Mouse (Mus musculus): ENCODE measurements around the gene Cox19. TPM values are rescaled to one million over a fixed set of nuclear protein-coding genes. Genes with fewer than 3 reads are reported as not detected.

Cox19 gene
- polyA plus RNA-seq, 1 experiment from 2014 or later: 68.5 TPM

DNA sequence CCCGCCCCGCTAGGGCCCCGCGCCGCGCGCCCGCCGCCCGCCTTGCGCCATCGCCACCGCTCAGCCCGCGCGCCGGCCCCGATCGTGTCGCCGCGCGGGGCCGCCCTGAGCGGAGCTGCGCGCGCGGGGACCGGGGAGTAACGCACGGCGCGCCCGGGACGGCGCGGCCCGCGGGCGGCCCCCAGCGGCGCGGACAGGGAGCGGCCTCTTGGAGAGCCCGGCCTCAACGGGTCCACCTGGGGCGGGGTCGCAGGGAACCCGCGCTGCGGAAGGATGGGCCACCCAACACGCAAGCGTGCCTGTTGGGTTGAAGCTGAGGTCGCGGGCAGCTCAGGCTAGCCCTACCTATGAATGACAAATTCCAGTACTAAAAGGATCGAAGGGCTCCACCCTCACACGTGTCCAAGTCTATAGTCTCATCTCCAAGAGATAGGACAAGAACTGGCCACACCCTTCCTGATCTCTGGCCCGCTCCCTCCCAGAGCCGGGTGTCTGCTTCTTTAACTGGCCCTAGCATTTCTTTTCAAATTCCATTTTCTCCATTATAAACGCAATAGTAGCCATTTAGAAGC, 25.7 kb downstream of the Cox19 start, which contains the start of gene Adap1:
Gene Adap1, minus strand, starts transcription at position 228 of the 572 bp plus-strand sequence.
- H3K4me2 ChIP-seq: peak within 1 kb of the TSS; percentile 96
- peak within 1 kb of the TSS; percentile 61 for H3K27ac ChIP-seq
- peaks cover 29% of the 10 kb centered on the region for H3K27me3 ChIP-seq
- H3K9ac ChIP-seq: peak within 1 kb of the TSS; percentile 77
- under 1% methylated on average over 49 of the region's 61 CpGs for WGBS (ENCODE audit: insufficient replicate concordance)
- peak within 1 kb of the TSS; percentile 70 for H3K4me3 ChIP-seq (replicated peaks)
- DNase-seq: peak; percentile 47
- H3K36me3 ChIP-seq: no peaks in the 10 kb centered on the region
- peak; percentile 69 for ATAC-seq (ENCODE audit: low read depth)
- H3K9me3 ChIP-seq (replicated peaks): no peaks in the 10 kb centered on the region
- H3K4me1 ChIP-seq (replicated peaks): peaks cover 45% of the 10 kb centered on the region

- Histone ChIP-seq H3K36me3 (no peaks in the 10 kb centered on the region), H3K9ac (peak overlapping the region; percentile 77), H3K27me3 (peaks cover 29% of the 10 kb centered on the region), H3K4me3 (replicated peaks) (peak overlapping the region; percentile 70), H3K9me3 (replicated peaks) (no peaks in the 10 kb centered on the region), H3K4me1 (replicated peaks) (peaks cover 45% of the 10 kb centered on the region), H3K4me2 (peak overlapping the region; percentile 96), H3K27ac (peak overlapping the region; percentile 61)
- 1% methylated on average over 54 of the region's 62 CpGs for WGBS (ENCODE audit: insufficient replicate concordance)
- ATAC-seq (ENCODE audit: low read depth) (peak; percentile 24), DNase-seq (no peak)
Observed at GRCm38 (mm10) chr5:139324691-139325394, 26.4 kb downstream of the Cox19 start.

GRCm38 (mm10) chr5:139324045-139324491, 27.1 kb downstream of the Cox19 start:
- no peak for ATAC-seq (ENCODE audit: low read depth)
- DNase-seq: no peak

DNA sequence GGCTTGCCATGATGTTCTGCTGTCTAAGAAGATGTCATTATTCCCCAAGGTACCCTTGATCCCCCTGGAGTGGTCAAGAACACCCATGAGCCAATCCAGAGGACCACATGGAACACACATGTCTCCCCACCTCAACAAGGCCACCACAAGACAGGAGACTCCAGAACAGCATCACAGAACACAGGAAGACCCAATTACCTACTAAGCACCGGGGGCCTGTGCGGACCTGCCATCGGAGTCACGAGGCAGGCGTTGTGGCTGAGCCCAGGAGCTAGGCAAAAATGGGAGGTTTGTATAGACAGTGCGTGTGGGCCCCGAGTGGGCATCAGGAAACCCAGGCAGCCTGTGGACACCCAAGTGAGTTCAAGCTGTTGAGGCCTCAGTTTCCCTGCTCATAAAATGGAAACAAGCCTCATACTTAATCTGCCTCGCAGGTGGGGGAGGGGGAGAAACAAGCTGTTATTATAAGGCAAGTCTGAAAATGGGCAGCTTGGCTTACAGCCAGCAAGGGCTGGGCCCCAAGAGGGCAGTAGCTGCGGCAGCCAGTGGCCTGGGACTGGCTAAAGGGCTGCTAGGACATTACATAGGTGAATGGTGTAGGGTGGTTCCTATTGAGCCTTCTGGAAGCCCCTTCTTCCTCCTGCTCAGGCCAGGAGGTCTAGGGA, 27.8 kb downstream of the Cox19 start:
- peaks cover 29% of the 10 kb centered on the region for H3K27me3 ChIP-seq
- peak overlapping the region; percentile 77; the same call in 1 of the 2 replicates for H3K9ac ChIP-seq
- H3K27ac ChIP-seq: 0 out of 2 replicates have a peak overlapping the region, but pooled peaks have one; percentile 29
- H3K4me2 ChIP-seq: peak overlapping the region; percentile 96
- H3K4me3 ChIP-seq (replicated peaks): 0 out of 2 replicates have a peak overlapping the region, but pooled peaks have one; percentile 70
- H3K9me3 ChIP-seq (replicated peaks): no peaks in the 10 kb centered on the region
- no peaks in the 10 kb centered on the region for H3K36me3 ChIP-seq
- DNase-seq: no peak
- ATAC-seq (ENCODE audit: low read depth): no peak
- H3K4me1 ChIP-seq (replicated peaks): peaks cover 47% of the 10 kb centered on the region
- WGBS (ENCODE audit: insufficient replicate concordance): 72% methylated on average over 9 of the region's 9 CpGs

More at GRCm38 (mm10) chr5:139324045-139324491, 27.1 kb downstream of the Cox19 start:
- Histone ChIP-seq H3K9me3 (replicated peaks) (no peaks in the 10 kb centered on the region), H3K4me2 (peak overlapping the region; percentile 96), H3K4me3 (replicated peaks) (peak overlapping the region; percentile 70; the same call in 1 of the 2 replicates), H3K36me3 (no peaks in the 10 kb centered on the region), H3K9ac (peak overlapping the region; percentile 77), H3K27ac (peak overlapping the region; percentile 29; the same call in 1 of the 2 replicates), H3K4me1 (replicated peaks) (peaks cover 45% of the 10 kb centered on the region), H3K27me3 (peaks cover 29% of the 10 kb centered on the region)
- 60% methylated on average over 5 of the region's 5 CpGs for WGBS (ENCODE audit: insufficient replicate concordance)

DNA sequence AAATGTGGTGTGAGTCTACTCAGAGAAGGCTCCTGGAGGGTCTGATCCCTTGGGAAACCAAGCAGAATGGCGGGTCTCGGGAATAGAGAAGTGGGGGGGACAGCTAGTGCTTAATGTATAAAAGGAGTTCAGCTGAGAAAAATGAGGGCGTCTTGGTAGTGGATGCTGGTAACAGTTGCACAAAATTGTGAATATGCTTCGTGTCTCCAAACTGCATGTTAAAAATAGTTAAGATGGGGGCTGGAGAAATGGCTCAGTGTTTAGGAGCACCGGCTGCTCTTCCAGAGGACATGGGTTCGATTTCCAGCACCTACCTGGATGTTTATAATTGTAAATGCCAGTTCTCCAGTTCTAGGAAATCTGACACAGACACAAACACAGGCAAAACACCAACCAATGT, 29.9 kb downstream of the Cox19 start:
- Histone ChIP-seq H3K27me3 (peaks cover 27% of the 10 kb centered on the region), H3K36me3 (no peaks in the 10 kb centered on the region), H3K27ac (no peak overlapping the region), H3K4me2 (no peak overlapping the region), H3K4me1 (replicated peaks) (peaks cover 48% of the 10 kb centered on the region), H3K9me3 (replicated peaks) (no peaks in the 10 kb centered on the region), H3K9ac (no peak overlapping the region), H3K4me3 (replicated peaks) (no peak overlapping the region)
- ATAC-seq (ENCODE audit: low read depth) (no peak), DNase-seq (no peak)
- WGBS (ENCODE audit: insufficient replicate concordance): 70% methylated on average over 6 of the region's 6 CpGs

- DNase-seq (no peak), ATAC-seq (ENCODE audit: low read depth) (no peak)
- no peaks in the 10 kb centered on the region for H3K36me3 ChIP-seq
- no peak overlapping the region for H3K9ac ChIP-seq
- H3K27ac ChIP-seq: no peak overlapping the region
- peaks cover 39% of the 10 kb centered on the region for H3K4me1 ChIP-seq (replicated peaks)
- H3K4me3 ChIP-seq (replicated peaks): no peak overlapping the region
- peaks cover 20% of the 10 kb centered on the region for H3K27me3 ChIP-seq
- 72% methylated on average over 7 of the region's 7 CpGs for WGBS (ENCODE audit: insufficient replicate concordance)
- no peaks in the 10 kb centered on the region for H3K9me3 ChIP-seq (replicated peaks)
- H3K4me2 ChIP-seq: no peak overlapping the region
Observed at GRCm38 (mm10) chr5:139320424-139320823, 30.8 kb downstream of the Cox19 start.

DNA sequence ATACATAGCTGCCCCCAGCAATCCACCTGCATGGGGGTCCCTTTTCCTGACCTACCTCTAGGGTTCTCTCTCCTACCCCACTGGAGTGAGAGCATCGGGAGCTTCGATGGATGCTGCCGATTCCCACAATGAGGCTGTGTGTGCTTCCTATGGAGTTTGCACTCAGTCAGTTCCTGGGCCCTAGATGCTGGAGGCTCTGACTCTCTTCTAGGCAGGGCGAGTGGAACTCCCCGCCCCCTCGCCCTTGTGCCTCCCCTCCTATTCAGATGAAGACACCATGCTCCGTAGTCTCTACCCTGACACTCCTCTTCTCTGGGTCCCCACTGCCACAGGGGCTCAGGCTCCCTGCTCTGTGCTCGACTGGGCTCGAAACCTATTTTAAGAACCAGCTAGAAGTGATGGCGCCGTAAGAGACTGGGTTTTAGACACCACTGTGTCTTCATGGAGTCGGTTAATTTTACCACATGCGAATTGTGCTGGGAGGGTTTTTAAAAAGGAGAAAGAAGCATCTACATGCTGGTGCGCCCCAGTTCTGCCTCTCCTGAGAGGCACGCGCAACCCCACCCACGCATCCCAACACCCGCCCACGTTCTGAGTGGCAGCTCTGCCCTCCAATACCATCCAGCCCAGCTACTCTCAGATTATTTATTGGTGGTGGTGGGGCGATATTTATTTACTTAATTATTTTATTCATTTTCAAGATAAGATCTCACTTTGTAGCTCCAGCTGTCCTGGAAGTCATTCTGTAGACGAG, 33.3 kb downstream of the Cox19 start:
- peaks cover 24% of the 10 kb centered on the region for H3K4me1 ChIP-seq (replicated peaks)
- H3K9ac ChIP-seq: no peak overlapping the region
- ATAC-seq (ENCODE audit: low read depth): peak; percentile 32
- no peaks in the 10 kb centered on the region for H3K27me3 ChIP-seq
- no peak overlapping the region for H3K4me2 ChIP-seq
- 76% methylated on average over 21 of the region's 21 CpGs for WGBS (ENCODE audit: insufficient replicate concordance)
- no peaks in the 10 kb centered on the region for H3K9me3 ChIP-seq (replicated peaks)
- H3K36me3 ChIP-seq: no peaks in the 10 kb centered on the region
- H3K27ac ChIP-seq: peak overlapping the region; percentile 58
- H3K4me3 ChIP-seq (replicated peaks): no peak overlapping the region
- no peak for DNase-seq

DNA sequence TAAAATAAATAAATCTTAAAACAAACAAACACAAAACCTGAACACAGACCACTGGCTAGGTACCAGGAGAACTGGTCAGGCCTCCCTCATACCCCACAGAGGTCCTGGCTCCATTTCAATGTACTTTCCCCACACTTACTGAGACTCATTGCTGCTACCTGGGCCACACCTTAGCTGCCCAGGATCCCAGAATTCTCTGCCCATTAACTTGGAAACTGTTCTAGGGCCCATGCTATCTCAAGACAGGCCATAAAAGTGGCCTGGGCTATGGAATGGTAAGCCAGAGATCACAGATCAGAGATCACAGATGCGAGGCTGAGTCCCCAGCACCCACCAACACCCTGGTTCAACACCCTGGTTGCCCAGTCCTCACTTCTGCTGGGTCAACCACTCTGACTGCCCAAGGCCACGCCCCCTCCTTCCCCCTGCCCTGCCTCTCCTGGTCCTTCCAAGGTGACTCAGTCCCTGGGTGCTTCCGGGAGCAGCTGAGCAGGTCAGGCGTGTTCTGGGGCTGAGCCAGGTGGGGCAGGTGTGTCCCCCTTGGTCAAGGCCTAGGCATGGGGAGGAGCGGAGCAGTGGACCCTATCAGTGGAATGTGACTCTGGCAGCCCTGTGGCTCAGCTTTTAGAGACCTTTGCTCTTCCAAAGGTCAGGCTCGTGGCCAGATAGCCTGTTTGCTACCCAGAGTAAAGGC, 34.1 kb downstream of the Cox19 start:
- DNase-seq: no peak
- no peak overlapping the region for H3K9ac ChIP-seq
- H3K4me3 ChIP-seq (replicated peaks): no peak overlapping the region
- no peaks in the 10 kb centered on the region for H3K36me3 ChIP-seq
- H3K27ac ChIP-seq: peak overlapping the region; percentile 58
- ATAC-seq (ENCODE audit: low read depth): peak; percentile 75
- 70% methylated on average over 6 of the region's 6 CpGs for WGBS (ENCODE audit: insufficient replicate concordance)
- no peak overlapping the region for H3K4me2 ChIP-seq
- peaks cover 24% of the 10 kb centered on the region for H3K4me1 ChIP-seq (replicated peaks)
- H3K9me3 ChIP-seq (replicated peaks): no peaks in the 10 kb centered on the region
- H3K27me3 ChIP-seq: no peaks in the 10 kb centered on the region

DNA sequence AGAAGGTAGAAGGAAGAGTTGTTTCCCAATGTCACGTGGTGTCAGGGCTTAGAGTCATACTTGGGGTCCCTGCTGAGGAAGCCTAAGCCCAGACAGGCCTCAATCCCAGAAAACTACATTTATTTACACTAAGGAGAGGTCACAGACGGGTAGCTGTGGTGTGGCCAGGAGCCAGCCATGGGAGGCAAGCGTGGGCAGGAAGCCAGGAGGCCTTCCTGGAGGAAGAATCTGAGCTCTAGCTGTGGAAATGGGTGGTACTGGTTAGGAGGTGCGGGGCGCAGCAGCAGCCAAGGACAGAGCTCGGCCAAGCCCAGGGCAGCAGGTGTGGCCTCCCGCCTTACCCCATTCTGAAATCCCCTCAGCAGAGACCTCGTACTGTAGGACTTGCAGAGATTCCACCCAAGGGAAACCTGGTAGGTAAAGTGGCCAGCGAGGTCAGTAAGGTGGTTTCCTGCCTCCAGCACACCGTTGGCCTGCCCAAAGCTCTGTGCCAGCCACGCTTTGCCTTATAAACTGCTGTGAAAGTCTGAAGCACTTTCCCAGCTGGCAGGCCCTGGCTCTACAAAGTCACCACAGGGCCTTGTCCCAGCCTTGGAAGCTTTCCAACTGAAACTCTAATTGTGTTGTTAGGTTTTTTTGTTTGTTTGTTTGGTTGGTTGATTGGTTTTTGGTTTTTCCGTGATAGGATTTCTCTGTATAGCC, 36.1 kb downstream of the Cox19 start:
- WGBS (ENCODE audit: insufficient replicate concordance): 68% methylated on average over 12 of the region's 12 CpGs
- no peak for ATAC-seq (ENCODE audit: low read depth)
- H3K9ac ChIP-seq: no peak overlapping the region

GRCm38 (mm10) chr5:139313536-139313935, 37.7 kb downstream of the Cox19 start:
- WGBS (ENCODE audit: insufficient replicate concordance): 60% methylated on average over 9 of the region's 9 CpGs

More for the DNA sequence above, 36.1 kb downstream of the Cox19 start:
- H3K4me3 ChIP-seq (replicated peaks): no peak overlapping the region
- no peak overlapping the region for H3K4me2 ChIP-seq
- H3K27me3 ChIP-seq: no peaks in the 10 kb centered on the region
- H3K4me1 ChIP-seq (replicated peaks): peaks cover 25% of the 10 kb centered on the region
- no peaks in the 10 kb centered on the region for H3K36me3 ChIP-seq
- no peak overlapping the region for H3K27ac ChIP-seq
- H3K9me3 ChIP-seq (replicated peaks): no peaks in the 10 kb centered on the region
- no peak for DNase-seq

More at GRCm38 (mm10) chr5:139313536-139313935, 37.7 kb downstream of the Cox19 start:
- no peak overlapping the region for H3K4me2 ChIP-seq
- no peak overlapping the region for H3K9ac ChIP-seq
- no peaks in the 10 kb centered on the region for H3K27me3 ChIP-seq
- ATAC-seq (ENCODE audit: low read depth) (no peak), DNase-seq (no peak)
- peaks cover 31% of the 10 kb centered on the region for H3K4me1 ChIP-seq (replicated peaks)
- H3K9me3 ChIP-seq (replicated peaks): no peaks in the 10 kb centered on the region
- H3K36me3 ChIP-seq: no peaks in the 10 kb centered on the region
- no peak overlapping the region for H3K27ac ChIP-seq
- H3K4me3 ChIP-seq (replicated peaks): no peak overlapping the region

Data from liver, embryonic 13.5 days (tissue).